In the genomic region with DNA sequence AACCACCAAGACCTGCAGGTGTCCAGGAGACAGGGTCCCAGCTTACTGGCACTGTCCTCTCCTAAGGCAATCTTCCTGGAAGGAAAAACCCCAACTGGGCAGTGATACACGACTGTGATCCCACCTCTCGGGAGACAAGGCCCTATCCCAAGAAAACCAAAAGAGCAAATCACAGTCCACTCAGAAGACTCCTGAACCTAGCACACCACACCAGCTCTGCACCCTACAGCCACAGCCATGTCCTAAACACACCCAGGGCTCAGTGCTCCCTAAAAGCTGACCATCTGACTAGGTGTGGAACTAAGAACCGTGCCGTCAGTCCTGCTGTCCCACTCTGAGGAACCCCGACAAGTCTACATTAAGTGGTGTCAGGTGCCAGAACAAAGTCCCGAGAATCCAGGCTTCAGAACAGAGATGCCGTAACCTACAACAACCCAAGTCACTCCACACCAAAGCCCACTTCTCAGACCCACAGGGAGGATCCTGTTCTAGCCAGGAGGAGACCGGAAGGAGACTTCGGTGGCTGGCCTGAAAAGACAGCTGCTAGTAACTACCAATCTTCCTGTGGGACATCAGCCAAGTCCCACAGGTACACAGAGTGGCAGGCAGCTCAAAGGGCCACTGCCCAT, we compare ENCODE assay signal across 10 mouse cellular contexts. TPM values are rescaled to one million over a fixed set of nuclear protein-coding genes. Genes with fewer than 3 reads are reported as not detected.
DNase-seq lines count a peak whose midpoint lies in the region; ATAC-seq and TF ChIP-seq lines count a peak whose summit lies in the region.
"Had no signal": no experiment of that assay in that cellular context is flagged by ENCODE, and none has a peak within 500 bp of the region (broad histone marks: within the 10 kb centered on the region; RNA-seq: fewer than 3 reads in every experiment).

No protein-coding gene starts in this region.

- peaks cover 73% of the 10 kb centered on the region for H3K4me1 ChIP-seq in heart, embryonic 11.5 days (ENCODE audit: control insufficient read depth, insufficient read depth, low read length)
- H3K4me1 ChIP-seq in E14TG2a.4 (replicated peaks; ENCODE audit: low read depth, low read length), result peaks cover 83% of the 10 kb centered on the region
- peaks cover 78% of the 10 kb centered on the region for H3K4me1 ChIP-seq in forebrain, embryonic 16.5 days (replicated peaks; ENCODE audit: control insufficient read depth, insufficient read depth, low read length)
- H3K4me1 ChIP-seq in liver, embryonic 15.5 days (replicated peaks), result peaks cover 90% of the 10 kb centered on the region

- no peak overlapping the region for H3K27ac ChIP-seq in heart, embryonic 11.5 days (ENCODE audit: low read depth, low read length)
- H3K27ac ChIP-seq in forebrain, embryonic 16.5 days (ENCODE audit: low read length), result no peak overlapping the region
- no peak overlapping the region for H3K27ac ChIP-seq in liver, embryonic 15.5 days (replicated peaks)
- H3K27ac ChIP-seq: macrophage had no signal

- WGBS in heart, embryonic 11.5 days (ENCODE audit: insufficient replicate concordance), result 78% methylated on average over 9 of the region's 9 CpGs
- WGBS in forebrain, embryonic 16.5 days, result 85% methylated on average over 9 of the region's 9 CpGs
- WGBS in liver, embryonic 15.5 days (ENCODE audit: insufficient replicate concordance), result 70% methylated on average over 9 of the region's 9 CpGs

- H3K4me2 ChIP-seq in heart, embryonic 11.5 days, result peak overlapping the region; percentile 83
- H3K4me2 ChIP-seq in forebrain, embryonic 16.5 days (ENCODE audit: low read length), result peak overlapping the region; percentile 97
- peak overlapping the region; percentile 23 for H3K4me2 ChIP-seq in liver, embryonic 15.5 days

- intact Hi-C loops in heart, postnatal 36 days (cut with DNase I), result loop anchor here (1.0 to 2.0 kb wide), 3 partner anchors 17 to 123 kb away; no protein-coding TSS in a partner anchor

- no peaks in the 10 kb centered on the region for H3K27me3 ChIP-seq in heart, embryonic 11.5 days (ENCODE audit: control insufficient read depth, insufficient read depth, low read length)
- peaks cover 15% of the 10 kb centered on the region for H3K27me3 ChIP-seq in E14TG2a.4 (ENCODE audit: insufficient read depth, low read length)
- no peaks in the 10 kb centered on the region for H3K27me3 ChIP-seq in forebrain, embryonic 16.5 days (replicated peaks; ENCODE audit: control insufficient read depth, insufficient read depth, low read length)
- H3K27me3 ChIP-seq in liver, embryonic 15.5 days, result peaks cover 48% of the 10 kb centered on the region

- peak overlapping the region; percentile 94; the same call in 1 of the 2 replicates for H3K4me3 ChIP-seq in heart, embryonic 11.5 days (ENCODE audit: low read depth, low read length)
- peak overlapping the region; percentile 84 for H3K4me3 ChIP-seq in E14TG2a.4 (replicated peaks; ENCODE audit: low read length)
- H3K4me3 ChIP-seq in forebrain, embryonic 16.5 days (replicated peaks; ENCODE audit: low read length), result 0 out of 2 replicates have a peak overlapping the region, but pooled peaks have one; percentile 81
- H3K4me3 ChIP-seq in liver, embryonic 15.5 days (replicated peaks), result no peak overlapping the region

- no peak for TF ChIP-seq CTCF in E14TG2a.4 (conservative IDR thresholded peaks at IDR 0.05; ENCODE audit: low read length)

- H3K36me3 ChIP-seq in heart, embryonic 11.5 days (ENCODE audit: control insufficient read depth, insufficient read depth, low read length), result no peaks in the 10 kb centered on the region
- H3K36me3 ChIP-seq in E14TG2a.4 (ENCODE audit: insufficient read depth, low read length), result peaks cover 80% of the 10 kb centered on the region
- no peaks in the 10 kb centered on the region for H3K36me3 ChIP-seq in forebrain, embryonic 16.5 days (ENCODE audit: control insufficient read depth, insufficient read depth)
- no peaks in the 10 kb centered on the region for H3K36me3 ChIP-seq in liver, embryonic 15.5 days (replicated peaks)

- no peak for DNase-seq in heart, postnatal 36 days
- DNase-seq in adrenal gland, postnatal 36 days, result no peak
- no peak for DNase-seq in frontal cortex, adult 2 months (ENCODE audit: extremely low spot score in 1 of 2, low spot score in 1 of 2)
- DNase-seq in layer of hippocampus, postnatal 36 days, result no peak
- DNase-seq: cerebellum, adult 18-20 months had no signal

- H3K9ac ChIP-seq in heart, embryonic 11.5 days (ENCODE audit: low read depth, low read length), result no peak overlapping the region
- H3K9ac ChIP-seq in forebrain, embryonic 16.5 days (replicated peaks; ENCODE audit: low read depth, low read length), result no peak overlapping the region
- no peak overlapping the region for H3K9ac ChIP-seq in liver, embryonic 15.5 days

- H3K9me3 ChIP-seq in heart, embryonic 11.5 days (replicated peaks; ENCODE audit: control insufficient read depth, low read length), result no peaks in the 10 kb centered on the region
- no peaks in the 10 kb centered on the region for H3K9me3 ChIP-seq in E14TG2a.4 (ENCODE audit: low read length)
- H3K9me3 ChIP-seq in forebrain, embryonic 16.5 days (ENCODE audit: control insufficient read depth, low read length), result no peaks in the 10 kb centered on the region
- no peaks in the 10 kb centered on the region for H3K9me3 ChIP-seq in liver, embryonic 15.5 days (replicated peaks)

- no peak for ATAC-seq in heart, embryonic 11.5 days (replicated peaks; ENCODE audit: insufficient number of reproducible peaks, low FRiP score, low TSS enrichment)
- no peak for ATAC-seq in forebrain, embryonic 16.5 days
- no peak for ATAC-seq in liver, embryonic 15.5 days (ENCODE audit: insufficient read depth)

RNA-seq across cellular contexts. Expression of gene Ski, which starts 4.2 kb away (rescaled TPM):
- 14.6 and 14.8 TPM in 2 replicates for polyA plus RNA-seq in heart, embryonic 11.5 days (2014; fragmentation: Nextera tagmentation; extraction: Ambion mirVana)
- total RNA-seq in heart, postnatal 36 days (2021), result 10 to 100 TPM; 53.3 to 56.8 TPM
- 15.8 and 16.0 TPM in 2 replicates for polyA plus RNA-seq in forebrain, embryonic 16.5 days (2015; fragmentation: Nextera tagmentation; extraction: Ambion mirVana)
- 2.1 and 2.6 TPM in 2 replicates for polyA plus RNA-seq in liver, embryonic 15.5 days (2015; fragmentation: Nextera tagmentation; extraction: Ambion mirVana)
- 10 to 100 TPM; 55.5 to 88.7 TPM for total RNA-seq in adrenal gland, postnatal 36 days (2021)
- 76.4 and 78.3 TPM in 2 replicates for polyA plus RNA-seq in frontal cortex, adult 2 months (2012; rRNA removed)
- 100 to 1,000 TPM; 126 to 132 TPM for total RNA-seq in layer of hippocampus, postnatal 36 days (2021)

RNA-seq across cellular contexts. Expression of gene Faap20, which starts 31.4 kb away (rescaled TPM):
- 64.9 and 66.8 TPM in 2 replicates for polyA plus RNA-seq in heart, embryonic 11.5 days (2014; fragmentation: Nextera tagmentation; extraction: Ambion mirVana)
- total RNA-seq in heart, postnatal 36 days (2021), result 10 to 100 TPM; 14.5 to 18.3 TPM
- polyA plus RNA-seq in forebrain, embryonic 16.5 days (2015; fragmentation: Nextera tagmentation; extraction: Ambion mirVana), result 79.4 and 84.0 TPM in 2 replicates
- 18.2 and 19.7 TPM in 2 replicates for polyA plus RNA-seq in liver, embryonic 15.5 days (2015; fragmentation: Nextera tagmentation; extraction: Ambion mirVana)
- 10 to 100 TPM; 49.6 to 51.8 TPM for total RNA-seq in adrenal gland, postnatal 36 days (2021)
- 41.0 and 42.9 TPM in 2 replicates for polyA plus RNA-seq in frontal cortex, adult 2 months (2012; rRNA removed)
- 10 to 100 TPM; 30.9 to 35.1 TPM for total RNA-seq in layer of hippocampus, postnatal 36 days (2021)

Comparison
In these comparisons a context has a peak if more than half of its experiments do, and no peak if none do; other contexts are left out.
1. H3K4me2 ChIP-seq: peak in every context shown above with its lines; median percentile 97 in forebrain, embryonic 16.5 days; 83 in heart, embryonic 11.5 days; 23 in liver, embryonic 15.5 days.